Mouse (Mus musculus) stomach, postnatal 0 days (tissue): ENCODE results near the gene Gm28308.

Experiments
- CTCF ChIP-seq: IDR thresholded peaks from 2 replicates; pipeline ENCODE4 v1.5.1; 2016; ENCODE audit warnings: antibody characterized with exemption, low read depth, mild to moderate bottlenecking, moderate library complexity
- EP300 ChIP-seq: optimal IDR thresholded peaks from 2 replicates; pipeline ENCODE3; 2016; ENCODE audit warnings: antibody characterized with exemption

GRCm38 (mm10) chr6:52228475-52229465, 15.6 kb upstream of the Gm28308 start:
- no peak for TF ChIP-seq CTCF
- no peak for TF ChIP-seq EP300
